Mouse (Mus musculus): ENCODE measurements around the gene Dclre1b. TPM values are rescaled to one million over a fixed set of nuclear protein-coding genes. Genes with fewer than 3 reads are reported as not detected.
"Not testable (repeated sequence)": the region's sequence is repeated elsewhere in the genome, so short reads cannot be mapped to it uniquely, and the experiment has no call there.

Gene Dclre1b
- polyA plus RNA-seq (2015; fragmentation: Nextera tagmentation; extraction: Ambion mirVana), result 15.4 and 16.8 TPM in 2 replicates

DNA sequence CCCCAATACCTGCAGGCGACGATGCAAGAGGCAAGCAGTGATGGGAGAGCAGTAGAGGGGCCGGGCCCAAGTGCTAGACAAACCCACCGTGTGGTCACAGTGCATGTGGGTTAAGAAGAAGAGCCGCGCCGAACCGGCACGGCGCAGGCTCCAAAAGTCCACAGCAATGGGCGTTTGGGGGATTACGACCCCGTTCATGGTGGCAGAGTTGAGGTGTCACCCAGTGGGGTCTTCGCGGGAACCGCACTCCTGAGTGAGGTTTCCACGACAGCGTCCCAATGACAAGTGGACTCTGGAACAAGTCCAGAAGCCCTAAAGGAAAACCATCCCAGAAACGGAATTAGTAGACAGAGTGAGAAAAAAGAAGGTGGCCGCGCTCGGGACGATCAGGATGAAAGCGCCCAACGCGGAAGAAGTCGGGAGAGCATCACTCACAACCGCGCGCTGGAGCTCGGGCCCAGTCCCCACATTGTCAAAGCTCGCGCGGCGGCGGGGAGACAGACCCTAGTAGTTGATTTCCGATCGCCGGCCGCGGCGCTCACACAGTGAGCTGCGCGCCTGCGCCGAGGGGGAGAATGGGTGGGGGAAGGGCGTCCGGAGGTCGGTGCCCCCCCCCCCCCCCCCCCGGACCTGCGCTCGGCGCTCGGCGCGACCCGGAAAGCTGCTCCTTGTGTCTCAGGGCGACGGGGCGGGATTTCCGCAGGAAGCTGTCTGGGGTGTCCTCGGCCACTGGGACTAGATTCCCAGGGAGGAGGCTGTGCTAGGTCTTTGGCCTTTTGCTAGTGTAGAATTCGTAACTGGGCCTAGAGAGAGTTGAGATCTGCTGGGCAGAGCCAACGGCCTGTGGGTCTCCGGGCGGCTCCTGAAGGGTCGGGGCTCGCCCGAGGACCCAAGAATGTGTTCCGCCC, at the start of gene Dclre1b, which contains the start of the genes Ap4b1 and Gm43064:
Dclre1b (minus strand) TSS at position 554 of the 908 bp plus-strand sequence.
Ap4b1 (plus strand) TSS at position 630 of the 908 bp plus-strand sequence.
Gm43064 (plus strand) TSS at position 683 of the 908 bp plus-strand sequence.
- H3K9me3 ChIP-seq, result no peaks in the 10 kb centered on the region
- peaks cover 46% of the 10 kb centered on the region for H3K36me3 ChIP-seq
- ATAC-seq (ENCODE audit: extremely low read depth, insufficient number of reproducible peaks, low FRiP score, low TSS enrichment), result peak; percentile 83
- peak within 1 kb of the TSS; percentile 97 for H3K27ac ChIP-seq (replicated peaks)
- H3K9ac ChIP-seq, result peak within 1 kb of the TSS; percentile 95
- peaks cover 17% of the 10 kb centered on the region for H3K4me1 ChIP-seq
- peak within 1 kb of the TSS; percentile 78 for H3K4me2 ChIP-seq
- no peaks in the 10 kb centered on the region for H3K27me3 ChIP-seq (replicated peaks)
- under 1% methylated on average over 51 of the region's 70 CpGs for WGBS
- H3K4me3 ChIP-seq, result peak within 1 kb of the TSS; percentile 67

DNA sequence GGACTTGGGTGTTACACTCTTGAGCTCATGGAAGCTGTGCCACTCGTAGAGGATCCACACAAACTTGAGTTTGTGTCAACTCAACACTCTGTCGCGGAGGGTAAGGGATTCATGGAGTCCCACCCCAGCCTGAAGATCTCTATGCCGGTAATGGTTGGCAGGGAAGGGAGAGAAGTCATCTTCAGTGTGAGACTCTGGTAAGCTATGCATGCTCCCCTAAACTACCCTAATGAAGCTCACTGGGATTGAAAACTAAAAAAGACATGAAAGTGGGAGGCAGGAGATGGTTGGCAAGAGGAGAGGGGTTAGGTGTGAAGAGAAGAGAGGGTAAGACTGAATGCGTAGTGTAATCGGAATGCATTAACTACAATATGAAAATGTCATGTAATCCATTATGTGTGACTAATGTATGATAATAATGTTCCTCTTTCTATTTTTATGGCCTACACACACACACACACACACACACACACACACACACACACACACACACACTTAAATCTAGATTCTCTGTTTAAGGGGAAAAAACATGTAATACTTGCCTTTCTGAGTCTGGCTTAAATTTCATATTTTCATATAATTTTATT, 48.8 kb upstream of the Dclre1b start:
- H3K27ac ChIP-seq (replicated peaks), result no peak overlapping the region
- H3K9ac ChIP-seq, result no peak overlapping the region
- no peaks in the 10 kb centered on the region for H3K36me3 ChIP-seq
- 80% methylated on average over 6 of the region's 6 CpGs for WGBS
- H3K27me3 ChIP-seq (replicated peaks), result no peaks in the 10 kb centered on the region
- ATAC-seq (ENCODE audit: extremely low read depth, insufficient number of reproducible peaks, low FRiP score, low TSS enrichment), result no peak
- no peak overlapping the region for H3K4me3 ChIP-seq
- H3K4me2 ChIP-seq, result no peak overlapping the region
- no peaks in the 10 kb centered on the region for H3K9me3 ChIP-seq
- peaks cover 15% of the 10 kb centered on the region for H3K4me1 ChIP-seq

DNA sequence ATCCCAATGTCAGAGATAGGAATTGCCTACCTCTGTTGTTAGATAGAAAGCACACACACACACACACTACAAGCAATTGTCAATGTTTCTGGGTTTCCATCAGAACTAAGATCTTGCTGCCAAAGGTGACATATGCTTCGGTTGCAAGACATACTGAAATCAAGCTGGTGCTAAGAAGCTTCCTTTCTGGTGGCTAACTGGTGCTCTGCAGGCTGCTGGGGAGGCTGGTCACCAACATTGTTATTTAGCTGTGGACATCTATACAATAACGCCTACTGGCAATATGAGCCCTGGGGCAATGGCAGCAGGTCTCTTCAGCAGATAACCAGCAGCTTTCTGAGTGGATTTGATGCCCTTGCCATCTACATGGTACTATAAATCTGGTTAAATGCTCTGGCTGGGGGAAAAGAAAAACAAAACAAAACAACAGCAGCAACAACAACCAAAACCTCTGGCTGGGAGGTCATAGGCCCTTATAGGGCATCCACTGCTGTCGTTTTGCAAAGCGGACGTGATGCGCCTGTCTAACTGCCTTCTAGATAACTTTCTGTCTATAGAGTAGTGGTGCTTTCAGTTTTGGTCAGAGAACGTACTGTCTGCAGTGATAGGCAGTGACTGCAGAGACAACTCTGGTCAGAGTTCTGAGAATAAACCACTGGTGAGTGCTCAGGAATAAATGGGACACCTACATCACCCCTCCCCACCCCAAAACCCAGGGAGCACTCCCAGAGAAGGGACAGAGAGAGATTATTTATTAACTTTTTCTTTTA, 48.0 kb upstream of the Dclre1b start:
- no peak overlapping the region for H3K4me3 ChIP-seq
- 86% methylated on average over 7 of the region's 7 CpGs for WGBS

DNA sequence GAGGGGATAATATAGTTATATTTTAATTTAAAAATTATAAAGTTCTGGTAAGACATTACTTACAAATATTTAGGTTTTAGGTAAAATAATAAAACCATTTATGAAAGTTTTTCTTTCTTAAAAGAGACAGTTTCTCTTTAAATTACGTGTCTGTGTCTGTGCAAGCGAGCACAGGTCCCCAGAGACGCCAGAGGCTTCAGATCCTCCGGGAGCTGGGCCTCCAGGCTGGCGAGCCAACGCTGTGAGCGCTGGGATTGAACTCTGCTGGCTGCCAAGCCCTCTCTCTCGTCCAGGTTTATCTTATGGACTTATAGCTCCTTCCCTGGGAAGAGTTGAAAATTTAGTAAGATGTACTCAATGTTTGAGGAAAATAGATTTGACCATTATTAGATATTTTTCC, 44.6 kb upstream of the Dclre1b start:
- Histone ChIP-seq H3K4me2 (no peak overlapping the region), H3K27me3 (replicated peaks) (no peaks in the 10 kb centered on the region), H3K4me3 (no peak overlapping the region), H3K27ac (replicated peaks) (no peak overlapping the region), H3K4me1 (no peaks in the 10 kb centered on the region), H3K9ac (no peak overlapping the region), H3K9me3 (no peaks in the 10 kb centered on the region), H3K36me3 (no peaks in the 10 kb centered on the region)
- WGBS, result 53% methylated on average over 8 of the region's 8 CpGs
- no peak for ATAC-seq (ENCODE audit: extremely low read depth, insufficient number of reproducible peaks, low FRiP score, low TSS enrichment)

More for the DNA sequence above, 48.0 kb upstream of the Dclre1b start:
- Histone ChIP-seq H3K9me3 (no peaks in the 10 kb centered on the region), H3K36me3 (no peaks in the 10 kb centered on the region), H3K4me2 (no peak overlapping the region), H3K9ac (no peak overlapping the region), H3K4me1 (peaks cover 15% of the 10 kb centered on the region), H3K27me3 (replicated peaks) (no peaks in the 10 kb centered on the region), H3K27ac (replicated peaks) (no peak overlapping the region)
- ATAC-seq (ENCODE audit: extremely low read depth, insufficient number of reproducible peaks, low FRiP score, low TSS enrichment), result no peak

DNA sequence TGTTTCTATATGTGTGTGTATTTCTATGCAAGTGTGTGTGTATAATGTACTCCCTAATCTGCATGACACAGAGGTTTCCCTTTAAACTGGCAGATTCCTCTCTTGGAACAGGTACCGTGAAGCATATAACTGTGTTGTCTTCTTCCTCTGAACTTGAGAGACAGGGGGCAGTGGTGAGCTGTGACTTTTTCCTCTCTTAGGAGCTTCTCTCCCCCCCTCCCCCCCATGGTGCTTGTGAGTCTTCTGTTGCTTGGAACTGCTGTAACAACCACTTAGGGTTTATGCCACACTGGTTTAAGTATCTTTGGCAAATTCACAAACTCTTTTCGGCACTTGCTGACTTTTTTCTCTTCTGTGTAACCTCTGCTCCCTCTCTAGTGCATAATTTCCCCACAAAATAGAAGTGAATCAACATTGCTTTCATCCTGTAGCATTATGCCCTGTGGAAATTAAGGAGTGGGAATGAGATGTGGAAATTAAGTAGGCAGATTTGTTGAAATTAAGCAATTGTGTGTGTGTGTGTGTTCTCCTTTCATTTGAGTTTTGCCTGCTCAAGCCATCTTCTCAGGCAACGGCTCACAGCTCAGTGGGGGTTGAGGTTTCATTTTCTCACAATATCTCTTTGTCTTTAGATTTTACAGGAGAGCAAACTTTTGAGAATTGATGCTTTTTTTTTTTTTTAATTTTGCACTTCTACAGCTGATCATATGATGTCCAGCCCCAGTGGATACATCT, 43.5 kb upstream of the Dclre1b start:
- H3K27me3 ChIP-seq (replicated peaks), result no peaks in the 10 kb centered on the region
- no peak for ATAC-seq (ENCODE audit: extremely low read depth, insufficient number of reproducible peaks, low FRiP score, low TSS enrichment)
- no peak overlapping the region for H3K4me3 ChIP-seq
- H3K36me3 ChIP-seq, result no peaks in the 10 kb centered on the region
- no peak overlapping the region for H3K4me2 ChIP-seq
- H3K27ac ChIP-seq (replicated peaks), result no peak overlapping the region
- H3K9ac ChIP-seq, result no peak overlapping the region
- no peaks in the 10 kb centered on the region for H3K9me3 ChIP-seq
- 79% methylated on average over 3 of the region's 3 CpGs for WGBS
- H3K4me1 ChIP-seq, result no peaks in the 10 kb centered on the region

DNA sequence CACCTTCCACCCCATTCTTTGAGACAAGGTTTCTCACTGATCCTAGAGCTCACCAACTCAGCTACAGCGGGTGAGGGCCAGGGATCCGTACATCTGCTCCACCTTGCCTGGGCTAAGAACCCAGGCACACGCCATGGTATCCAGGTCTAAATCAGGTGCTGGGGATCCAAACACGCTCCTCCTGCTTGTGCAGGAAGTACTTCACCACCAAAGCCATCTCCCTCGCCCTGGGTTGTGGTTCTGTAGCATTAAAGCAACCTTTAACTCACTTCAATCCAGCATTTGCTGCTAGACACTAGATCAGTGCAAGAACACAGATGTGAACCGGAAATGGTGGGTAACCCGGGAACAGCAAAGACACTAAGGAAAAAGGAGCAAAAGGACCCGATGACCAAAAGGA, 42.6 kb upstream of the Dclre1b start:
- H3K9me3 ChIP-seq, result no peaks in the 10 kb centered on the region
- H3K27me3 ChIP-seq (replicated peaks), result no peaks in the 10 kb centered on the region
- 84% methylated on average over 8 of the region's 8 CpGs for WGBS
- no peaks in the 10 kb centered on the region for H3K4me1 ChIP-seq
- H3K9ac ChIP-seq, result no peak overlapping the region
- no peak overlapping the region for H3K4me3 ChIP-seq
- ATAC-seq (ENCODE audit: extremely low read depth, insufficient number of reproducible peaks, low FRiP score, low TSS enrichment), result no peak
- no peak overlapping the region for H3K27ac ChIP-seq (replicated peaks)
- no peak overlapping the region for H3K4me2 ChIP-seq
- no peaks in the 10 kb centered on the region for H3K36me3 ChIP-seq

DNA sequence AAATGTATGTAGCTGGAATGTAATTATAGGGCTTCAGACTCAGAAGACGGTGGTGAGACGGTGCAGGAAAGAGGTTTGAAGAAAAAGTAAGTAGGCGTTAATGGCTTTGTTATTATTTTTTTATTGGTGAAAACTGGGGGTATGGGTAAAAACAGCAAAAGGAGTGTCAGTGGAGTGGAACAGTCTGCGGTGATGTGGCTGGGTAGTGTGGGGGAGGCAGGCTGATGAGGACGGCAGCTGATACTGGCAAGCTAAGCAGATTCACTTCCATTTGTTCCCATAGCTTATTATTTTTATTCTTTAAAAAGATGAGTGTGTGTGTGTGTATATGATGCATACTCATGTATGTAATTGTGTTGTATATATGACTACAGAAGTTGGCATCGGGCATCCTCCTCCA, 42.2 kb upstream of the Dclre1b start:
- Histone ChIP-seq H3K4me3 (no peak overlapping the region), H3K9me3 (no peaks in the 10 kb centered on the region), H3K4me1 (no peaks in the 10 kb centered on the region), H3K4me2 (no peak overlapping the region), H3K9ac (no peak overlapping the region), H3K27me3 (replicated peaks) (no peaks in the 10 kb centered on the region), H3K27ac (replicated peaks) (no peak overlapping the region), H3K36me3 (no peaks in the 10 kb centered on the region)
- 81% methylated on average over 6 of the region's 6 CpGs for WGBS
- no peak for ATAC-seq (ENCODE audit: extremely low read depth, insufficient number of reproducible peaks, low FRiP score, low TSS enrichment)

DNA sequence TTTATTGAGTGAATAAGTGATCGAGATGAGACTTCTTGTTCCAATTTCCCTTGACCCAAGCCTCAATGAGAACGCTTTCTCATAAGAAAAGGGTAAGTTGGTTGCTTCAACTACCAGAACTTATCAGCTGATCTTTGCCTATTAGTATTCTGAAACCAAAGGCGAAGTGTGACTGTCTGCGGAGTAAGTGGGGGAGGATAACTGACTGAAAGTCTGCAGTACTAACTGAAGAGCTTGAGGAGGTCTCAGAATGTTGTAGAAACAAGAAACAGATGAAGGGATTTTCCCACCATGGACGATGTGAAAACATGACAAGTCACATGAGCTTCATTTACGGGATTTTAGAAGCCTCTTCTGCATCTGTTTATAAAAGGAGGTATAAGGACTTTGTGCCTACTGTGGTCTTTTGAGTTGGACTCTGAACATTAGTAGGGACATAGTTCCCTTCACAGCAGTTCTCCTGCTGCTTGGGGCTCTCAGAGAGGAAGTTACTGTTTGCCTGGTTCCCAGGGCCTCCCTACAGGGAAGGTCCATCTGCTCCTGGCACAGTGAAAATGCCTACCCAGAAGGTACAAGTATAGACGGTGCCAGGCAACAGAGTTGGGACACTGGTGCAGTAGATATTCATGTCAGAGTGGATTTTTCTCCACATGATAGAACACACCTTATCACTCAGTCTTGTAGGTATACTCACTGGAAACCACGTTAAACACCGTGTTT, 41.6 kb upstream of the Dclre1b start:
- Histone ChIP-seq H3K4me2 (no peak overlapping the region), H3K9me3 (no peaks in the 10 kb centered on the region), H3K27ac (replicated peaks) (no peak overlapping the region), H3K4me1 (no peaks in the 10 kb centered on the region), H3K9ac (no peak overlapping the region), H3K27me3 (replicated peaks) (no peaks in the 10 kb centered on the region), H3K36me3 (no peaks in the 10 kb centered on the region), H3K4me3 (no peak overlapping the region)
- ATAC-seq (ENCODE audit: extremely low read depth, insufficient number of reproducible peaks, low FRiP score, low TSS enrichment), result no peak
- 68% methylated on average over 9 of the region's 9 CpGs for WGBS

DNA sequence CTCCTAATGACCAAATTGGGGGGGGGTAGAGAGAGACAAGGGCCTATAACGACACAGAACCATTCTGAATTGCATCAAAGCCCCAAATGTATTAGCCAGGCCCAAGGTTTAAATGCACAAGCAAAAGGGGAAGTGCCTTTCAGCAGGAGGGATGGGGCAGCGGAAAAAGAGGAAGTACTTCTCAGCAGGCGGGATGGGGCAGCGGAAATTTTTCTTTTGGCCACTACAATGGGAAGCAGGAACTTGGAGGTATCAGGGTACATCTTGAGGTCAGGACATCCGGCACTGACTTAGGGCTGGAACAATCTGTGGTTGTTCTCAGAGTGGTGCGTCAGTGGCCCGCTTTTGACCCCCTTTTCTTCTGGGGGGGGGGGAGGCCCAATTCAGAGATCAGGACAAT, 31.7 kb upstream of the Dclre1b start:
- H3K4me2 ChIP-seq; H3K27me3 ChIP-seq (replicated peaks); ATAC-seq (ENCODE audit: extremely low read depth, insufficient number of reproducible peaks, low FRiP score, low TSS enrichment); H3K4me3 ChIP-seq; H3K4me1 ChIP-seq; H3K9ac ChIP-seq; H3K27ac ChIP-seq (replicated peaks); H3K9me3 ChIP-seq; H3K36me3 ChIP-seq: not testable (repeated sequence)
- 83% methylated on average over 7 of the region's 7 CpGs for WGBS

DNA sequence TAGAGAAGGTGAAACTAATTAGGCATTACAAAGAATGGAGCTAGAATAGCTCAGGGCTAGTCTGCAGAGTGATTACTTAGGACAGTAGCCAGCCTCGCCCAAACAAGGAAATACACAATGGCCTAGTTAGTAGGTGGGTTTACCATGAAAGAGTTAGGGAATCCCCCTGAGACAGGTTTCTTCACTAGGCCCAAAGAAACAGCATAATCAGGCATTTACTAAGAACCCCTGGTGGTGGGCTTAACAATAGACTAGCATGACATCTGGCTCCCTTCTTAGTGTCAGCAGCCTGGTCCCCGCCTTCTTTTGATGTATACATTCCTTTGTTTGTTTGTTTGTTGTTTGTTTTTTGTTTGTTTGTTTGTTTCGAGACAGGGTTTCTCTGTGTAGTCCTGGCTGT, 31.0 kb upstream of the Dclre1b start:
- not testable (repeated sequence) for H3K9ac ChIP-seq; H3K4me2 ChIP-seq; H3K36me3 ChIP-seq; H3K9me3 ChIP-seq; H3K4me3 ChIP-seq; ATAC-seq (ENCODE audit: extremely low read depth, insufficient number of reproducible peaks, low FRiP score, low TSS enrichment); H3K4me1 ChIP-seq; H3K27me3 ChIP-seq (replicated peaks); H3K27ac ChIP-seq (replicated peaks)
- WGBS, result 78% methylated on average over 3 of the region's 3 CpGs
